Mouse (Mus musculus) lung, postnatal 0 days (tissue): ENCODE results near the gene Olfr1214. TPM values are rescaled to one million over a fixed set of nuclear protein-coding genes. Genes with fewer than 3 reads are reported as not detected.
"Not testable (repeated sequence)": the region's sequence is repeated elsewhere in the genome, so short reads cannot be mapped to it uniquely, and the experiment has no call there.

ENCODE experiments used
- ATAC-seq: fragments of 200-750 bp; cut with Nextera tagmentation; 2 replicates; pipeline ENCODE4 v1.8.0; 2017; ENCODE audit warnings: moderate library complexity
- DNase-seq: peaks from one replicate; pipeline ENCODE4 v3.0.0-alpha.2; 2016; ENCODE audit warnings: low spot score
- H3K27ac ChIP-seq: fragments of 300-500 bp; sonication (generic); 2 replicates; pipeline ENCODE4 v1.5.1; 2014; ENCODE audit warnings: antibody characterized with exemption, mild to moderate bottlenecking, low read length, mixed read lengths
- H3K27me3 ChIP-seq: fragments of 300-500 bp; sonication (generic); replicated peaks from 2 replicates; pipeline ENCODE4 v1.6.1; 2014; ENCODE audit warnings: low read length, mixed read lengths; ENCODE audit not compliant: insufficient read depth
- H3K36me3 ChIP-seq: fragments of 300-500 bp; sonication (generic); 2 replicates; pipeline ENCODE4 v1.6.1; 2014; ENCODE audit warnings: low read length, mixed read lengths; ENCODE audit not compliant: insufficient read depth
- H3K4me1 ChIP-seq: fragments of 300-500 bp; sonication (generic); 2 replicates; pipeline ENCODE4 v1.6.1; 2014; ENCODE audit warnings: antibody characterized with exemption, low read depth, low read length, mixed read lengths; ENCODE audit not compliant: insufficient read depth
- H3K4me2 ChIP-seq: fragments of 300-500 bp; sonication (generic); replicated peaks from 2 replicates; pipeline ENCODE4 v1.6.1; 2014; ENCODE audit warnings: low read depth, mild to moderate bottlenecking, low read length, moderate library complexity, mixed read lengths
- H3K4me3 ChIP-seq: fragments of 300-500 bp; sonication (generic); 2 replicates; pipeline ENCODE4 v1.5.1; 2014; ENCODE audit warnings: low read depth, low read length
- H3K9ac ChIP-seq: fragments of 300-500 bp; sonication (generic); replicated peaks from 2 replicates; pipeline ENCODE4 v1.6.1; 2014; ENCODE audit warnings: low read depth, mild to moderate bottlenecking
- H3K9me3 ChIP-seq: fragments of 300-500 bp; sonication (generic); 2 replicates; pipeline ENCODE4 v1.6.1; 2016; ENCODE audit warnings: low read length, mixed read lengths
- CTCF ChIP-seq: IDR thresholded peaks from 2 replicates; pipeline ENCODE4 v1.5.1; 2016; ENCODE audit warnings: antibody characterized with exemption, mild to moderate bottlenecking
- EP300 ChIP-seq: IDR thresholded peaks from 2 replicates; pipeline ENCODE4 v1.6.1; 2016; ENCODE audit warnings: antibody characterized with exemption, mild to moderate bottlenecking, control low read depth
- WGBS: fragments of 180-500 bp; shearing (Covaris S2); extraction: QIAGEN DNeasy Blood & Tissue Kit; methylation state at CpG from one replicate; pipeline ENCODE4 v1.1.7; 2014; 5-methylcytosine and 5-hydroxymethylcytosine counted together
- polyA plus RNA-seq: library from polyadenylated mRNA; unstranded; fragments of >200 nt; fragmentation: Nextera tagmentation; extraction: Ambion mirVana; gene quantifications from 2 replicates; pipeline ENCODE4 v1.2.1, GENCODE M21; 2015

Gene Olfr1214
- not detected in 2 replicates for polyA plus RNA-seq

DNA sequence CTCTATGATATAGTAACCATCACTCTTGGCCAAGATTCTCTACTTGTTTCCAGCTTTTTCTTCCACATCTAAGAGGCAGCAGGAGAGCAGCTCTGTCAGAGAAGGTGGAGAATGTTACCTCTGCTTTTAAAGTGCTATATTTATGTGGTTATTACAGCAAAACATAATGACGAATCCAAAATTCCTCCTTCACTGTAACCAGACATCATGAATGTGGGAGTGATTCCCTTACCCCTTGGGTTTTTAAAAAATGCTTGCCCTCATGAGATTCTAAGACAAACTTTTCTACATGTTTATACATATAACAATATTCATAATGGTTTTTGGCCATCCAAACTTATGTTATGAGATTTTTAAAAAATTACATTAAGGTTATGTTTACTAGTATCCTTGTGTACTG, at the start of gene Olfr1214:
Gene Olfr1214 (minus strand): TSS at position 101 of the 400 bp plus-strand sequence.
- Histone ChIP-seq H3K4me1 (no peaks in the 10 kb centered on the region), H3K4me2 (no peak within 1 kb of the TSS), H3K27me3 (no peaks in the 10 kb centered on the region), H3K9ac (no peak within 1 kb of the TSS), H3K9me3 (no peaks in the 10 kb centered on the region), H3K4me3 (no peak within 1 kb of the TSS), H3K36me3 (no peaks in the 10 kb centered on the region), H3K27ac (no peak within 1 kb of the TSS)
- DNase-seq (no peak), ATAC-seq (no peak)
- 70% methylated on average over 1 of the region's 1 CpGs for WGBS
- TF ChIP-seq CTCF (no peak), EP300 (no peak)

GRCm38 (mm10) chr2:89031965-89032364, 39.5 kb upstream of the Olfr1214 start, which contains the start of gene Olfr1217:
Gene Olfr1217 (minus strand): TSS chr2:89032065.
- Histone ChIP-seq H3K36me3 (no peaks in the 10 kb centered on the region), H3K27ac (no peak within 1 kb of the TSS), H3K27me3 (no peaks in the 10 kb centered on the region), H3K9ac (no peak within 1 kb of the TSS), H3K4me3 (no peak within 1 kb of the TSS), H3K4me1 (no peaks in the 10 kb centered on the region), H3K4me2 (no peak within 1 kb of the TSS), H3K9me3 (no peaks in the 10 kb centered on the region)
- 62% methylated on average over 2 of the region's 2 CpGs for WGBS
- DNase-seq (no peak), ATAC-seq (no peak)
- TF ChIP-seq CTCF (no peak), EP300 (no peak)

GRCm38 (mm10) chr2:89021436-89021835, 29.0 kb upstream of the Olfr1214 start:
- not testable (repeated sequence) for H3K36me3 ChIP-seq, H3K27me3 ChIP-seq, ATAC-seq, DNase-seq, H3K4me3 ChIP-seq, H3K9me3 ChIP-seq, H3K4me2 ChIP-seq, H3K9ac ChIP-seq, H3K4me1 ChIP-seq, H3K27ac ChIP-seq
- WGBS: 57% methylated on average over 3 of the region's 3 CpGs

DNA sequence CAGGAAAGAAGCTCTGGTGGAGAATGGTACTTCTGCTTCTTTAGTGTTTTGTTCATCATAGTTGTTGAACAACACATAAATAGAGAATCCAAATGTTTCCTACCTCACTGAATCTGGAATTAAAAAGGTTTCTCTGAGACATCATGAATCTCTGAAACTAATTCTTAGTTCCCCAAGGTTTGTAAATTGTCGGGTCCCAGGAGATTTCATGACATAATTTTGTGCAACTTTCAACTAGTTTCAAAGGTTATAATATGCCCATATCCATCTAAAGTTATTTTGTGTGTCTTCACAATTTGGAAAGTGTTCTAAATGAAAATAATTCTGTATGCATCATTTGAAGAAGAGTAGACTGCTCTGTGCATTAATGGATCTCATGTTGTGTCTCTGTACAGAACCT, 25.8 kb upstream of the Olfr1214 start, which contains the start of gene Olfr1216:
Gene Olfr1216 (minus strand): TSS at position 101 of the 400 bp plus-strand sequence.
- Histone ChIP-seq H3K27ac (no peak within 1 kb of the TSS), H3K4me2 (no peak within 1 kb of the TSS), H3K4me1 (no peaks in the 10 kb centered on the region), H3K4me3 (no peak within 1 kb of the TSS), H3K36me3 (no peaks in the 10 kb centered on the region), H3K27me3 (no peaks in the 10 kb centered on the region), H3K9ac (no peak within 1 kb of the TSS), H3K9me3 (no peaks in the 10 kb centered on the region)
- ATAC-seq (no peak), DNase-seq (no peak)
- WGBS: 64% methylated on average over 1 of the region's 1 CpGs
- TF ChIP-seq EP300 (no peak), CTCF (no peak)

- TF ChIP-seq EP300 (no peak), CTCF (no peak)
- DNase-seq (no peak), ATAC-seq (no peak)
- Histone ChIP-seq H3K4me2 (no peak within 1 kb of the TSS), H3K27ac (no peak within 1 kb of the TSS), H3K4me3 (no peak within 1 kb of the TSS), H3K4me1 (no peaks in the 10 kb centered on the region), H3K36me3 (no peaks in the 10 kb centered on the region), H3K9ac (no peak within 1 kb of the TSS), H3K27me3 (no peaks in the 10 kb centered on the region), H3K9me3 (no peaks in the 10 kb centered on the region)
- 38% methylated on average over 2 of the region's 2 CpGs for WGBS
Observed at GRCm38 (mm10) chr2:89006873-89007272, 14.4 kb upstream of the Olfr1214 start, which contains the start of gene Olfr1215. Gene Olfr1215 (minus strand): TSS chr2:89006973.

- no peak for ATAC-seq
- H3K27ac ChIP-seq: no peak within 1 kb of the TSS
- H3K4me3 ChIP-seq: no peak within 1 kb of the TSS
- TF ChIP-seq CTCF: no peak
- TF ChIP-seq EP300: no peak
- H3K36me3 ChIP-seq: no peaks in the 10 kb centered on the region
- 78% methylated on average over 1 of the region's 1 CpGs for WGBS
- no peak within 1 kb of the TSS for H3K9ac ChIP-seq
- H3K27me3 ChIP-seq: no peaks in the 10 kb centered on the region
- no peaks in the 10 kb centered on the region for H3K4me1 ChIP-seq
- DNase-seq: no peak
- H3K4me2 ChIP-seq: no peak within 1 kb of the TSS
- H3K9me3 ChIP-seq: no peaks in the 10 kb centered on the region
Observed at GRCm38 (mm10) chr2:88980181-88980580, 12.3 kb downstream of the Olfr1214 start, which contains the start of gene Gm13762. Gene Gm13762 (minus strand): TSS chr2:88980281.

- no peak for ATAC-seq
- no peak for DNase-seq
- Histone ChIP-seq H3K4me3 (no peak within 1 kb of the TSS), H3K36me3 (no peaks in the 10 kb centered on the region), H3K4me2 (no peak within 1 kb of the TSS), H3K27ac (no peak within 1 kb of the TSS), H3K9me3 (no peaks in the 10 kb centered on the region), H3K9ac (no peak within 1 kb of the TSS), H3K27me3 (no peaks in the 10 kb centered on the region), H3K4me1 (no peaks in the 10 kb centered on the region)
- TF ChIP-seq EP300 (no peak), CTCF (no peak)
Observed at GRCm38 (mm10) chr2:88953669-88954068, 38.8 kb downstream of the Olfr1214 start, which contains the start of gene Olfr1212. Gene Olfr1212 (plus strand): TSS chr2:88953969.
